Mouse (Mus musculus): ENCODE measurements at regions not wholly inside any gene's neighbourhood (a gene's known extent, or its start where the extent isn't known, plus 50 kb on each side); places are given as distances from the start of the nearest gene placed in this dataset.

DNA sequence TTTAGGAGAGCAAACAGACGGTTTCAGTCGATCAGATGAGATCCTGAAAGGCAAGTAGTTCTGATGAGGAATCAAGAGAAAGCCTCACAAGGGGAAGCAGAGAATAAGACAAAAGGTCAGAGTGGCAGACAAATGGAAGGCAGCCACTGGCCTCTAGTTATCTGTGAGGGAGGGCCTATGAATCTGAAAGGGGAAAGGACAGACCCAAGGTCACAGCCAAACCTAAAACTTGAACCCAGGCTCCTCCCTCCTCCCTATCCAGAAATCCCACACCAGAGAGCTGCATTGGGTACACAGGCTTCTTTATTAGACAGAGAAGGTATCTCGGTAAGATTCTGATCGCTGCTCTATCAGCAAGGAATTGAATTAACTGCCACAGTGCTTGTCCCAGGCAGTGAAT lies 476.0 kb downstream of the Prss52 start:
- DNase-seq (ENCODE audit: low spot score): no peak
- 53% methylated on average over 4 of the region's 4 CpGs for WGBS
- no peaks in the 10 kb centered on the region for H3K36me3 ChIP-seq (replicated peaks; ENCODE audit: control insufficient read depth, insufficient read depth, low read length)

DNA sequence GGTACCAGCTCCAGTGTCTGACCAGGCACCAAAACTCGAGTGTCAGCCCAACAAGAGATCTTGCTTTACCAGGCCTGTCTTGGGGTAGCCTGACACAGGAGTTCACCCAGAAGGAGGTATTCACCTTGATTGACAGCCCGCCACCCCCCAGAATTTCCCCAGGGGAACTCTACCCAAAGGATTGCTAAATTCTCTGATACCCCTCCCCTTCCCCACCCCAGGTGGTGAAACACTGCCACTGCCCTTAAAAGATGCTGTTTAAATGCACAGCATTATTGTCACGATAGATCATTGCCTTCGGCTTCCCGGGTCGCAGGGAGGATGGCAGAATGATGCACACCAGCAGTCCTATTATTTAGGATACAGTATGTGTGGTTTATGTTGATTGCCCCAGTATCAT lies 476.8 kb downstream of the Prss52 start:
- Histone ChIP-seq H3K27ac (ENCODE audit: low read depth) (no peak overlapping the region), H3K36me3 (replicated peaks; ENCODE audit: control insufficient read depth, insufficient read depth, low read length) (no peaks in the 10 kb centered on the region), H3K4me2 (ENCODE audit: low read depth, low read length) (no peak overlapping the region), H3K9me3 (replicated peaks; ENCODE audit: control insufficient read depth, low read length) (no peaks in the 10 kb centered on the region), H3K27me3 (ENCODE audit: control insufficient read depth, insufficient read depth, low read length) (peaks cover 60% of the 10 kb centered on the region), H3K4me3 (ENCODE audit: low read depth, low read length) (no peak overlapping the region), H3K4me1 (ENCODE audit: control insufficient read depth, insufficient read depth) (no peaks in the 10 kb centered on the region), H3K9ac (replicated peaks; ENCODE audit: low read depth, low read length) (no peak overlapping the region)
- no peak for DNase-seq (ENCODE audit: low spot score)
- 50% methylated on average over 6 of the region's 6 CpGs for WGBS
- TF ChIP-seq CTCF (IDR thresholded peaks at IDR 0.05; ENCODE audit: low read depth): no peak
- TF ChIP-seq EP300 (IDR thresholded peaks at IDR 0.05; ENCODE audit: low read depth): no peak
- no peak for ATAC-seq (ENCODE audit: insufficient read depth, low read depth)

More for the DNA sequence above, 476.0 kb downstream of the Prss52 start:
- TF ChIP-seq EP300 (IDR thresholded peaks at IDR 0.05; ENCODE audit: low read depth): no peak
- TF ChIP-seq CTCF (IDR thresholded peaks at IDR 0.05; ENCODE audit: low read depth): no peak
- no peak for ATAC-seq (ENCODE audit: insufficient read depth, low read depth)
- H3K27ac ChIP-seq (ENCODE audit: low read depth): no peak overlapping the region
- H3K4me3 ChIP-seq (ENCODE audit: low read depth, low read length): no peak overlapping the region
- H3K9me3 ChIP-seq (replicated peaks; ENCODE audit: control insufficient read depth, low read length): no peaks in the 10 kb centered on the region
- peaks cover 53% of the 10 kb centered on the region for H3K27me3 ChIP-seq (ENCODE audit: control insufficient read depth, insufficient read depth, low read length)
- no peaks in the 10 kb centered on the region for H3K4me1 ChIP-seq (ENCODE audit: control insufficient read depth, insufficient read depth)
- H3K4me2 ChIP-seq (ENCODE audit: low read depth, low read length): no peak overlapping the region
- H3K9ac ChIP-seq (replicated peaks; ENCODE audit: low read depth, low read length): no peak overlapping the region

DNA sequence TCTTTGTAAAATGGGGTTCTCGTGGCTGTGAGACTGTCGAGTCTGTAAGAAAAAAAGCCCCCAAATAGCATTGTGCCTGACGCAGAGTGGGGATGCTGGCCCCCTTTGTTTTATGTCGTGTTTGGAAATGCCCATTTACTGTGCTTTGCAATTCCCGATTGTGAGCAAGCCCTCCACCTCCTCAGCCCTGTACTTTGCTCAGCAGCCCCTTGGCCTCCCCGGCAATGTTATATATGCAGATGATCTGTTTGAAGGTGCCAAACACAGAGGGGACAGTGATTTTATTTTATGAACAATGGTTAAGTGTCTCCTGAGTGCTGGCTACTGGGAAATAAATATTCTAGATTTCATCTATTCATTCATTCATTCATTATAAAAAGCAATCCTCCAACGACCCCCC lies 477.6 kb downstream of the Prss52 start:
- H3K4me1 ChIP-seq (ENCODE audit: control insufficient read depth, insufficient read depth): no peaks in the 10 kb centered on the region
- TF ChIP-seq CTCF (IDR thresholded peaks at IDR 0.05; ENCODE audit: low read depth) (no peak), EP300 (IDR thresholded peaks at IDR 0.05; ENCODE audit: low read depth) (no peak)
- H3K36me3 ChIP-seq (replicated peaks; ENCODE audit: control insufficient read depth, insufficient read depth, low read length): no peaks in the 10 kb centered on the region
- no peak overlapping the region for H3K27ac ChIP-seq (ENCODE audit: low read depth)
- H3K4me2 ChIP-seq (ENCODE audit: low read depth, low read length): no peak overlapping the region
- no peak overlapping the region for H3K9ac ChIP-seq (replicated peaks; ENCODE audit: low read depth, low read length)
- H3K9me3 ChIP-seq (replicated peaks; ENCODE audit: control insufficient read depth, low read length): no peaks in the 10 kb centered on the region
- DNase-seq (ENCODE audit: low spot score) (no peak), ATAC-seq (ENCODE audit: insufficient read depth, low read depth) (no peak)
- H3K4me3 ChIP-seq (ENCODE audit: low read depth, low read length): no peak overlapping the region
- H3K27me3 ChIP-seq (ENCODE audit: control insufficient read depth, insufficient read depth, low read length): peaks cover 68% of the 10 kb centered on the region
- WGBS: 31% methylated on average over 7 of the region's 7 CpGs

DNA sequence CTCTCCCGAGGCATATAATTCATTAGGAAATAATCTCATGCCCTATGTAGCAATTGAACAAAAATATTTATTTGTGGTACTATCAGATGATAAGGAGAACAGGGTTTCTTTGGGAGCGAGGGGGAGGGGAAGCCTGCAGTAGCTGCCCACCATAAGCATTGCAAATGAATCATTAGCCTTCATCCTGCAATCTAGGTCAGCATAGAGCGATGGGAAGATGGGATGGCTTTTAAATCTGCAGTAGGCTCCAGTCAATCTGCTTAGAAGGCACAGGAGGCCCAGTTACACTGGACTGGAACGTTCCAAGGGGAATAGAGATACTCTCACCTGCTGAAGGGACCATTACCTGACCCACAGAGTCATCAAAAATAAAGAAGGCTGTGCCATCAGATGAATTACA lies 478.7 kb downstream of the Prss52 start:
- TF ChIP-seq EP300 (IDR thresholded peaks at IDR 0.05; ENCODE audit: low read depth) (no peak), CTCF (IDR thresholded peaks at IDR 0.05; ENCODE audit: low read depth) (no peak)
- ATAC-seq (ENCODE audit: insufficient read depth, low read depth): no peak
- no peak overlapping the region for H3K27ac ChIP-seq (ENCODE audit: low read depth)
- H3K4me1 ChIP-seq (ENCODE audit: control insufficient read depth, insufficient read depth): peaks cover 5% of the 10 kb centered on the region
- H3K36me3 ChIP-seq (replicated peaks; ENCODE audit: control insufficient read depth, insufficient read depth, low read length): no peaks in the 10 kb centered on the region
- WGBS: 35% methylated on average over 4 of the region's 4 CpGs
- no peak overlapping the region for H3K9ac ChIP-seq (replicated peaks; ENCODE audit: low read depth, low read length)
- no peaks in the 10 kb centered on the region for H3K9me3 ChIP-seq (replicated peaks; ENCODE audit: control insufficient read depth, low read length)
- H3K4me2 ChIP-seq (ENCODE audit: low read depth, low read length): no peak overlapping the region
- peaks cover 76% of the 10 kb centered on the region for H3K27me3 ChIP-seq (ENCODE audit: control insufficient read depth, insufficient read depth, low read length)
- no peak overlapping the region for H3K4me3 ChIP-seq (ENCODE audit: low read depth, low read length)
- no peak for DNase-seq (ENCODE audit: low spot score)

DNA sequence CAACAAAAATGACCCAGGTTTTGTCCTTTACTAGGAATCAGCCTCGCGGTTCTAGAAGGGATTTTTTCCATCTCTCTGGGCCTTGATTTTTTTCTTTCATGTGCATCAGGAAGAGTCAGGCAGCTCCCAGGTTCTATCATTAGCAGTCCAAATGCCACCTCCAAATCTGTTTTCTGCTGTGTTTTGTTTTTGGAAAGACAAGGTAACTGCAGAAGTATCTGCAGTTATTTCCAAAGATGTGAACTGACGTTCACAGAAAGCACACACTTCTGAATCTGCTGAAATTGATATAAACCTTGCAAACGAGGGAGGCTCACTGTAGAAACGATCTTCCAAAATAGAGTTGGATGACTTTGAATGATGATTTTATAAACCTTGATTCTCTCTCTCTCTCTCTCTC lies 480.1 kb downstream of the Prss52 start:
- ATAC-seq (ENCODE audit: insufficient read depth, low read depth) (no peak), DNase-seq (ENCODE audit: low spot score) (no peak)
- WGBS: 49% methylated on average over 5 of the region's 5 CpGs
- no peak for TF ChIP-seq EP300 (IDR thresholded peaks at IDR 0.05; ENCODE audit: low read depth)
- TF ChIP-seq CTCF (IDR thresholded peaks at IDR 0.05; ENCODE audit: low read depth): no peak
- Histone ChIP-seq H3K9ac (replicated peaks; ENCODE audit: low read depth, low read length) (no peak overlapping the region), H3K36me3 (replicated peaks; ENCODE audit: control insufficient read depth, insufficient read depth, low read length) (no peaks in the 10 kb centered on the region), H3K9me3 (replicated peaks; ENCODE audit: control insufficient read depth, low read length) (no peaks in the 10 kb centered on the region), H3K27ac (ENCODE audit: low read depth) (no peak overlapping the region), H3K4me2 (ENCODE audit: low read depth, low read length) (no peak overlapping the region), H3K4me3 (ENCODE audit: low read depth, low read length) (no peak overlapping the region), H3K27me3 (ENCODE audit: control insufficient read depth, insufficient read depth, low read length) (peaks cover 90% of the 10 kb centered on the region), H3K4me1 (ENCODE audit: control insufficient read depth, insufficient read depth) (peaks cover 5% of the 10 kb centered on the region)

DNA sequence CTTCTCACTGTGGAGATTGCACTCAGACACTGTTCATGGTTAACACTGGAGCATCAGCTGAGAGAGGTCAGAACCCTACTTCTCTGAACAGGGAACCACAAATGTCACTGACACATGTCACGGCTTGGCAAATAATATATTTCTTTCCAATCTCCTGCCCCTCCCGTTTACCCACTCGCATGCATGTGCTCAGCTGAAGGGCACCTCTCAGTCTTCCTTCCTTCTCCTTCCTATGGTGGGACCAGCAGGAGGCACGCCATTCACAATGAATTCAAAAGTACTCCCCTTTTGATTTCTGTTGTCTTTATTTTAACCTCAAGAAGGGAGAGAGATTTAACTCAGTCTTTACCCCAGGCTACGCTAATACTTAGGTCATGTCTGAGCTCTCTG lies 481.0 kb downstream of the Prss52 start:
- Histone ChIP-seq H3K9me3 (replicated peaks; ENCODE audit: control insufficient read depth, low read length) (no peaks in the 10 kb centered on the region), H3K27ac (ENCODE audit: low read depth) (no peak overlapping the region), H3K4me2 (ENCODE audit: low read depth, low read length) (no peak overlapping the region), H3K36me3 (replicated peaks; ENCODE audit: control insufficient read depth, insufficient read depth, low read length) (no peaks in the 10 kb centered on the region), H3K27me3 (ENCODE audit: control insufficient read depth, insufficient read depth, low read length) (peaks cover 97% of the 10 kb centered on the region), H3K4me3 (ENCODE audit: low read depth, low read length) (no peak overlapping the region), H3K9ac (replicated peaks; ENCODE audit: low read depth, low read length) (no peak overlapping the region), H3K4me1 (ENCODE audit: control insufficient read depth, insufficient read depth) (peaks cover 11% of the 10 kb centered on the region)
- no peak for ATAC-seq (ENCODE audit: insufficient read depth, low read depth)
- no peak for DNase-seq (ENCODE audit: low spot score)
- WGBS: 22% methylated on average over 5 of the region's 5 CpGs
- TF ChIP-seq EP300 (IDR thresholded peaks at IDR 0.05; ENCODE audit: low read depth) (no peak), CTCF (IDR thresholded peaks at IDR 0.05; ENCODE audit: low read depth) (no peak)
